Comparison of ENCODE assay signal across 10 mouse cellular contexts in genomic region chr4:122998537-122999262, GRCm38 (mm10). TPM values are rescaled to one million over a fixed set of nuclear protein-coding genes. Genes with fewer than 3 reads are reported as not detected.
DNase-seq lines count a peak whose midpoint lies in the region; ATAC-seq lines count a peak whose summit lies in the region.
"Had no signal": no experiment of that assay in that cellular context is flagged by ENCODE, and none has a peak within 500 bp of the region (broad histone marks: within the 10 kb centered on the region; RNA-seq: fewer than 3 reads in every experiment).

No protein-coding gene starts in this region.

- H3K9me3 ChIP-seq in embryonic facial prominence, embryonic 10.5 days, result no peaks in the 10 kb centered on the region
- H3K9me3 ChIP-seq in limb, embryonic 12.5 days, result no peaks in the 10 kb centered on the region
- no peaks in the 10 kb centered on the region for H3K9me3 ChIP-seq in neural tube, embryonic 14.5 days (ENCODE audit: control insufficient read depth, low read length)
- H3K9me3 ChIP-seq: heart, embryonic 15.5 days had no signal

- H3K4me2 ChIP-seq in limb, embryonic 12.5 days, result peak overlapping the region; percentile 89
- peak overlapping the region; percentile 85 for H3K4me2 ChIP-seq in neural tube, embryonic 14.5 days (ENCODE audit: low read depth, low read length)
- H3K4me2 ChIP-seq: heart, embryonic 15.5 days had no signal

- peaks cover 31% of the 10 kb centered on the region for H3K36me3 ChIP-seq in embryonic facial prominence, embryonic 10.5 days (replicated peaks)
- peaks cover 16% of the 10 kb centered on the region for H3K36me3 ChIP-seq in limb, embryonic 12.5 days
- H3K36me3 ChIP-seq in neural tube, embryonic 14.5 days (ENCODE audit: control insufficient read depth, insufficient read depth, low read length), result peaks cover 13% of the 10 kb centered on the region; the same call in 1 of the 2 replicates
- H3K36me3 ChIP-seq: heart, embryonic 15.5 days had no signal

- intact Hi-C loops in heart, postnatal 25 days (cut with DNase I), result no loop called here

- peak overlapping the region; percentile 84 for H3K4me3 ChIP-seq in embryonic facial prominence, embryonic 10.5 days
- peak overlapping the region; percentile 81 for H3K4me3 ChIP-seq in limb, embryonic 12.5 days (replicated peaks)
- peak overlapping the region; percentile 65 for H3K4me3 ChIP-seq in neural tube, embryonic 14.5 days (ENCODE audit: low read depth, low read length)
- H3K4me3 ChIP-seq: heart, embryonic 15.5 days had no signal

- no peak for ATAC-seq in limb, embryonic 12.5 days (ENCODE audit: insufficient number of reproducible peaks, insufficient read depth, low FRiP score, low TSS enrichment, low read depth)
- ATAC-seq in neural tube, embryonic 14.5 days (ENCODE audit: low read depth), result peak; percentile 68
- no peak for ATAC-seq in CD4-positive, CD25-positive, alpha-beta regulatory T cell, adult 4 months
- ATAC-seq: Patski had no signal

- peak; percentile 52 to 67 for DNase-seq in layer of hippocampus, postnatal 10 days (ENCODE audit: low spot score in 2 of 2)
- no peak for DNase-seq in layer of hippocampus, postnatal 25 days (ENCODE audit: extremely low spot score in 1 of 2, low spot score in 1 of 2)
- DNase-seq in embryonic facial prominence, embryonic 10.5 days (ENCODE audit: low spot score), result peak; percentile 85
- DNase-seq in kidney, adult 11 months, result no peak
- DNase-seq in heart, postnatal 25 days (ENCODE audit: low spot score), result no peak

- H3K4me1 ChIP-seq in embryonic facial prominence, embryonic 10.5 days, result peaks cover 72% of the 10 kb centered on the region
- peaks cover 46% of the 10 kb centered on the region for H3K4me1 ChIP-seq in limb, embryonic 12.5 days (replicated peaks)
- peaks cover 28% of the 10 kb centered on the region for H3K4me1 ChIP-seq in neural tube, embryonic 14.5 days (ENCODE audit: control insufficient read depth, insufficient read depth, low read length)

- 7% methylated on average over 12 of the region's 12 CpGs for WGBS in embryonic facial prominence, embryonic 10.5 days
- 10% methylated on average over 12 of the region's 12 CpGs for WGBS in limb, embryonic 12.5 days
- 3% methylated on average over 12 of the region's 12 CpGs for WGBS in neural tube, embryonic 14.5 days

- peak overlapping the region; percentile 42; the same call in 1 of the 2 replicates for H3K9ac ChIP-seq in limb, embryonic 12.5 days (replicated peaks)
- peak overlapping the region; percentile 54 for H3K9ac ChIP-seq in neural tube, embryonic 14.5 days (replicated peaks; ENCODE audit: low read depth, low read length)
- H3K9ac ChIP-seq: heart, embryonic 15.5 days had no signal

- H3K27me3 ChIP-seq in embryonic facial prominence, embryonic 10.5 days (replicated peaks; ENCODE audit: low read depth, poor library complexity, severe bottlenecking), result peaks cover 41% of the 10 kb centered on the region
- peaks cover 10% of the 10 kb centered on the region for H3K27me3 ChIP-seq in limb, embryonic 12.5 days
- H3K27me3 ChIP-seq in neural tube, embryonic 14.5 days (ENCODE audit: control insufficient read depth, insufficient read depth, low read length), result no peaks in the 10 kb centered on the region

- H3K27ac ChIP-seq in embryonic facial prominence, embryonic 10.5 days (replicated peaks), result peak overlapping the region; percentile 95
- H3K27ac ChIP-seq in limb, embryonic 12.5 days, result no peak overlapping the region
- H3K27ac ChIP-seq in neural tube, embryonic 14.5 days (ENCODE audit: low read depth, low read length), result peak overlapping the region; percentile 86
- H3K27ac ChIP-seq: heart, embryonic 15.5 days had no signal

RNA-seq across cellular contexts. Expression of gene Mycl, which starts 3.2 kb away (rescaled TPM):
- 10 to 100 TPM; 53.5 to 59.1 TPM for total RNA-seq in layer of hippocampus, postnatal 10 days (2021)
- total RNA-seq in layer of hippocampus, postnatal 25 days (2021), result 10 to 100 TPM; 33.9 to 37.8 TPM
- polyA plus RNA-seq in embryonic facial prominence, embryonic 10.5 days (2016; fragmentation: Nextera tagmentation; extraction: Ambion mirVana), result 33.6 and 43.0 TPM in 2 replicates
- polyA plus RNA-seq in limb, embryonic 12.5 days (2016; fragmentation: Nextera tagmentation; extraction: Ambion mirVana), result 42.8 and 46.3 TPM in 2 replicates
- 60.9 and 70.8 TPM in 2 replicates for polyA plus RNA-seq in neural tube, embryonic 14.5 days (2014; fragmentation: Nextera tagmentation; extraction: Ambion mirVana)
- polyA plus RNA-seq in CD4-positive, CD25-positive, alpha-beta regulatory T cell, adult 4 months (2017; shearing (Covaris generic)), result not detected
- under 1 TPM; 0.08 to 0.53 TPM for total RNA-seq in heart, postnatal 25 days (2021)

RNA-seq across cellular contexts. Expression of gene Trit1, which starts 17.7 kb away (rescaled TPM):
- total RNA-seq in layer of hippocampus, postnatal 10 days (2021), result 10 to 100 TPM; 24.5 to 29.2 TPM
- total RNA-seq in layer of hippocampus, postnatal 25 days (2021), result 10 to 100 TPM; 20.2 to 26.9 TPM
- 19.0 and 21.6 TPM in 2 replicates for polyA plus RNA-seq in embryonic facial prominence, embryonic 10.5 days (2016; fragmentation: Nextera tagmentation; extraction: Ambion mirVana)
- 18.3 and 20.6 TPM in 2 replicates for polyA plus RNA-seq in limb, embryonic 12.5 days (2016; fragmentation: Nextera tagmentation; extraction: Ambion mirVana)
- 25.2 and 27.8 TPM in 2 replicates for polyA plus RNA-seq in neural tube, embryonic 14.5 days (2014; fragmentation: Nextera tagmentation; extraction: Ambion mirVana)
- 10 to 100 TPM; 16.0 to 21.2 TPM for polyA plus RNA-seq in CD4-positive, CD25-positive, alpha-beta regulatory T cell, adult 4 months (2017; shearing (Covaris generic))
- total RNA-seq in heart, postnatal 25 days (2021), result 1 to 10 TPM; 5.4 to 6.4 TPM

RNA-seq across cellular contexts. Expression of gene Mfsd2a, which starts 37.7 kb away (rescaled TPM):
- total RNA-seq in layer of hippocampus, postnatal 10 days (2021), result 10 to 100 TPM; 64.0 to 68.9 TPM
- 10 to 100 TPM; 37.9 to 54.8 TPM for total RNA-seq in layer of hippocampus, postnatal 25 days (2021)
- 10.1 and 12.9 TPM in 2 replicates for polyA plus RNA-seq in embryonic facial prominence, embryonic 10.5 days (2016; fragmentation: Nextera tagmentation; extraction: Ambion mirVana)
- 7.8 and 8.6 TPM in 2 replicates for polyA plus RNA-seq in limb, embryonic 12.5 days (2016; fragmentation: Nextera tagmentation; extraction: Ambion mirVana)
- 25.5 and 27.8 TPM in 2 replicates for polyA plus RNA-seq in neural tube, embryonic 14.5 days (2014; fragmentation: Nextera tagmentation; extraction: Ambion mirVana)
- polyA plus RNA-seq in CD4-positive, CD25-positive, alpha-beta regulatory T cell, adult 4 months (2017; shearing (Covaris generic)), result 1 to 10 TPM in 1 of 2 experiments, under 1 TPM in 1; 0.93 to 1.5 TPM
- not detected for total RNA-seq in heart, postnatal 25 days (2021)

Comparison
In these comparisons a context has a peak if more than half of its experiments do, and no peak if none do; other contexts are left out.
1. DNase-seq: peak in layer of hippocampus, postnatal 10 days (2 of 2) and embryonic facial prominence, embryonic 10.5 days (single experiment); none in layer of hippocampus, postnatal 25 days (0 of 2), kidney, adult 11 months (single experiment) and heart, postnatal 25 days (single experiment).
2. RNA of gene Mycl, which starts 3.2 kb away (polyA plus RNA-seq): 60.9 to 70.8 TPM in neural tube, embryonic 14.5 days, 42.8 to 46.3 TPM in limb, embryonic 12.5 days and 33.6 to 43.0 TPM in embryonic facial prominence, embryonic 10.5 days; not detected in CD4-positive, CD25-positive, alpha-beta regulatory T cell, adult 4 months; every median in the first group is over 10 times any median in the second.
3. Peak in every context shown above with its lines, with median percentiles within 50 percentile points of each other: H3K4me3 ChIP-seq.